Mouse (Mus musculus): ENCODE results near the gene Agap3. TPM values are rescaled to one million over a fixed set of nuclear protein-coding genes. Genes with fewer than 3 reads are reported as not detected.

Gene Agap3
- total RNA-seq, 2 experiments from 2014 or later: 83.0 to 83.1 TPM

Other genes starting within 250 kb of the Agap3 start
- gene Kcnh2, start 100.6 kb upstream of the Agap3 start, total RNA-seq (2021): 10 to 100 TPM; 14.4 to 14.7 TPM
- 10 to 100 TPM in 1 of 2 experiments, 1 to 10 TPM in 1; 7.1 to 14.2 TPM for gene Nos3, start 87.4 kb upstream of the Agap3 start, total RNA-seq (2021)
- 1 to 10 TPM in 1 of 2 experiments, under 1 TPM in 1; 0.99 to 1.6 TPM for gene Atg9b, start 60.0 kb upstream of the Agap3 start, total RNA-seq (2021)
- 10 to 100 TPM; 66.8 to 76.5 TPM for gene Abcb8, start 58.5 kb upstream of the Agap3 start, total RNA-seq (2021)
- gene Asic3, start 38.8 kb upstream of the Agap3 start, total RNA-seq (2021): under 1 TPM; 0.26 to 0.36 TPM
- 10 to 100 TPM; 36.5 to 44.0 TPM for gene Cdk5, start 28.6 kb upstream of the Agap3 start, total RNA-seq (2021)
- gene Slc4a2, start 28.3 kb upstream of the Agap3 start, total RNA-seq (2021): 10 to 100 TPM; 44.4 to 62.2 TPM
- gene Fastk, start 6.9 kb upstream of the Agap3 start, total RNA-seq (2021): 10 to 100 TPM; 89.8 to 91.1 TPM
- gene Tmub1, start 4.3 kb upstream of the Agap3 start, total RNA-seq (2021): 10 to 100 TPM; 11.0 to 16.2 TPM
- not detected for gene Gbx1, start 75.0 kb downstream of the Agap3 start, total RNA-seq (2021)
- gene Asb10, start 88.8 kb downstream of the Agap3 start, total RNA-seq (2021): under 1 TPM in 1 of 2 experiments, not detected in 1; 0.49 TPM
- gene 4931409K22Rik, start 104.6 kb downstream of the Agap3 start, total RNA-seq (2021): not detected
- 10 to 100 TPM; 69.3 to 79.2 TPM for gene Abcf2, start 125.3 kb downstream of the Agap3 start, total RNA-seq (2021)
- 10 to 100 TPM; 35.7 to 52.5 TPM for gene Chpf2, start 134.6 kb downstream of the Agap3 start, total RNA-seq (2021)
- gene Smarcd3, start 172.2 kb downstream of the Agap3 start, total RNA-seq (2021): 10 to 100 TPM; 16.0 to 17.4 TPM
- 10 to 100 TPM; 55.6 to 69.4 TPM for gene Nub1, start 233.4 kb downstream of the Agap3 start, total RNA-seq (2021)

Data from adrenal gland, postnatal 36 days (tissue).